Mouse (Mus musculus): Measurements from ENCODE around the gene Coq4.

DNA sequence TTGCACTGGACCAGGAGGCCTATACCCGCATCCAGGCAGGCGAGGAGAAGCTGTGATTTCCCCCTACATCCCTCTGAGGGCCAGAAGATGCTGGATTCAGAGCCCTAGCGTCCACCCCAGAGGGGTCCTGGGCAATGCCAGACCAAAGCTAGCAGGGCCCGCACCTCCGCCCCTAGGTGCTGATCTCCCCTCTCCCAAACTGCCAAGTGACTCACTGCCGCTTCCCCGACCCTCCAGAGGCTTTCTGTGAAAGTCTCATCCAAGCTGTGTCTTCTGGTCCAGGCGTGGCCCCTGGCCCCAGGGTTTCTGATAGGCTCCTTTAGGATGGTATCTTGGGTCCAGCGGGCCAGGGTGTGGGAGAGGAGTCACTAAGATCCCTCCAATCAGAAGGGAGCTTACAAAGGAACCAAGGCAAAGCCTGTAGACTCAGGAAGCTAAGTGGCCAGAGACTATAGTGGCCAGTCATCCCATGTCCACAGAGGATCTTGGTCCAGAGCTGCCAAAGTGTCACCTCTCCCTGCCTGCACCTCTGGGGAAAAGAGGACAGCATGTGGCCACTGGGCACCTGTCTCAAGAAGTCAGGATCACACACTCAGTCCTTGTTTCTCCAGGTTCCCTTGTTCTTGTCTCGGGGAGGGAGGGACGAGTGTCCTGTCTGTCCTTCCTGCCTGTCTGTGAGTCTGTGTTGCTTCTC, 28.5 kb downstream of the Coq4 start:
- TF ChIP-seq CTCF (IDR thresholded peaks at IDR 0.05; ENCODE audit: low read depth) (no peak), EP300 (IDR thresholded peaks at IDR 0.05; ENCODE audit: low read depth) (no peak)

Data from heart, postnatal 0 days (tissue).